Mouse (Mus musculus) left cerebral cortex, adult 8-10 months (tissue): Measurements from ENCODE around the gene Gm3500. TPM values are rescaled to one million over a fixed set of nuclear protein-coding genes. Genes with fewer than 3 reads are reported as not detected.
"Not testable (repeated sequence)": the region's sequence is repeated elsewhere in the genome, so short reads cannot be mapped to it uniquely, and the experiment has no call there.

Experiments
- DNase-seq, 2 experiments: peaks; one replicate each; pipeline ENCODE4 v3.0.0; 2022; ENCODE audit warnings: low spot score in 2 of 2
- total RNA-seq, 4 experiments: library from RNA; stranded (reverse); gene quantifications; 2 replicates each; pipeline ENCODE4 v1.2.4; 2022

Gene Gm3500
- not detected for total RNA-seq

GRCm38 (mm10) chr14:5388949-5389348 is at the start of gene Gm3500:
TSS of gene Gm3500 (minus strand) at chr14:5389049.
- not testable (repeated sequence) for DNase-seq

- not testable (repeated sequence) for DNase-seq
Observed at GRCm38 (mm10) chr14:5334828-5335227, 54.0 kb downstream of the Gm3500 start, which contains the start of gene Gm3542. TSS of gene Gm3542 (minus strand) at chr14:5334928.

Other genes with a start within 250 kb of the Gm3500 start
- gene Gm3317, start 224.5 kb downstream of the Gm3500 start, total RNA-seq: not detected
- gene Gm8271, start 203.3 kb downstream of the Gm3500 start, total RNA-seq: not detected
- gene Gm3526, start 128.5 kb downstream of the Gm3500 start, total RNA-seq: not detected
- gene Gm3542, start 54.1 kb downstream of the Gm3500 start, total RNA-seq: not detected
- 1 to 10 TPM; 2.4 to 3.4 (median 2.8) TPM for gene Gm3194, start 66.4 kb upstream of the Gm3500 start, total RNA-seq
- not detected for gene Gm8246, start 88.8 kb upstream of the Gm3500 start, total RNA-seq
- not detected for gene Gm3187, start 95.2 kb upstream of the Gm3500 start, total RNA-seq
- 1 to 10 TPM in 1 of 4 experiments, under 1 TPM in 2, not detected in 1; 0.80 to 2.7 (median 0.95) TPM for gene Gm3488, start 112.6 kb upstream of the Gm3500 start, total RNA-seq
- gene Gm3532, start 149.4 kb upstream of the Gm3500 start, total RNA-seq: not detected
- gene Gm8265, start 244.0 kb upstream of the Gm3500 start, total RNA-seq: not detected